Mouse (Mus musculus): ENCODE data around the gene Bcl2l13.

DNA sequence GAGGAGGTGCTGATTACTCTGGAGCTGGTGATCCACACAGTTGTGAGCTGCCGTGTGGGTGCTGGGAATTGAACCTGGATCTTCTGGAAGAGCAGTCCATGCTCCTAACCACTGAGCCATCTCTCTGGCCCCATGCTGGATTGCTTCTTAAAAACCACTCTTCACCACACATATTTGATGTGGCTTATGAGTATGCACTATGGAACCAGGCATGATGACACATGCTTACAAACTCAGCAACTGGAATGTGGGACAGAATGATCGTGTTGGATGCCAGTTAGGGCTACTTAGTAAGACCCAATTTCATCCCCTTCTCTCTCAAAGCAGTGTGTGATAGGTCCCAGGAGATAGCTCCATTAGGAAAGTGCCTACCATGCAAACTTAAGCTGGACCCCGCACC is 24.1 kb downstream of the Bcl2l13 start:
- TF ChIP-seq SMC3 (IDR thresholded peaks at IDR 0.05; ENCODE audit: low read depth, low read length), result no peak
- TF ChIP-seq POLR2A (IDR thresholded peaks at IDR 0.05; ENCODE audit: control insufficient read depth in 1 of 2, insufficient read depth in 1 of 2, low read depth in 1 of 2, low read length in 2 of 2, poor library complexity in 1 of 2), result no peak
- no peak for TF ChIP-seq MAZ (IDR thresholded peaks at IDR 0.05; ENCODE audit: low read depth, low read length)
- no peak for TF ChIP-seq HCFC1 (IDR thresholded peaks at IDR 0.05; ENCODE audit: low read depth, low read length)

Data from MEL (cell line).